Mouse (Mus musculus) kidney, adult 2 months (tissue): ENCODE results near the gene Slc35e2.

Experiments
- CTCF ChIP-seq: fragments of 200-500 bp; conservative IDR thresholded peaks from 2 replicates; pipeline ENCODE4 v1.5.1; 2011; ENCODE audit warnings: low read depth, mild to moderate bottlenecking, control low read depth, low read length, moderate library complexity, mixed read lengths; ENCODE audit not compliant: insufficient read depth, insufficient read length
- POLR2A ChIP-seq: fragments of 200-500 bp; IDR thresholded peaks from one replicate; pipeline ENCODE4 v1.6.1; 2011; ENCODE audit warnings: low read depth, low read length, control low read depth

DNA sequence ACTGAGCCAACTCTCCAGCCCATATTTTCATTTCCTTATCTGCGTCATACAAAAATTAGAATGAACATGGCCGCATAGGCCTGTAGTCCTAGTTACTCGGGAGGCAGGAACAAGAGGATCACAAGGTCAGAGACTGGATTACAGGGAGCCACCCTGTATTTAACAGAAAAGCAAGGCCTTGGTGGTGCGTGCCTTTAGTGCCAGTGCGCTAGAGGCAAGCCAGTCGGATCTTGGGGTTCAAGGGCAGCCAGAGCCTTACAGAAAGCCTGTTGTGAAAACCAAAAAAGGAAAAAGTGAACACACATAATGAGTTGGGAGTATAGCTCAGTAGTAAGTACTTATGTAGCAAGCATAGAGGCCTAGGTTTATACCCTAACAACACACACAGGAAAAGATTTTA is 31.4 kb upstream of the Slc35e2 start:
- TF ChIP-seq CTCF (no peak), POLR2A (no peak)
